Mouse (Mus musculus): ENCODE data around the gene Prr19.
"Not testable (repeated sequence)": the region's sequence is repeated elsewhere in the genome, so short reads cannot be mapped to it uniquely, and the experiment has no call there.

Gene Prr19

GRCm38 (mm10) chr7:25323219-25323618 lies 22.0 kb downstream of the Prr19 start:
- DNase-seq: no peak

GRCm38 (mm10) chr7:25325431-25325830 lies 24.2 kb downstream of the Prr19 start:
- not testable (repeated sequence) for DNase-seq

- DNase-seq: no peak
These were observed 25.0 kb downstream of the Prr19 start for GRCm38 (mm10) chr7:25326233-25326632.

- DNase-seq: peak; percentile 82
These were observed 32.5 kb downstream of the Prr19 start for GRCm38 (mm10) chr7:25333596-25334307.

- no peak for DNase-seq
These were observed 33.3 kb downstream of the Prr19 start for GRCm38 (mm10) chr7:25334472-25334871.

GRCm38 (mm10) chr7:25339329-25339728 lies 38.1 kb downstream of the Prr19 start:
- no peak for DNase-seq

GRCm38 (mm10) chr7:25341000-25341784 lies 40.0 kb downstream of the Prr19 start:
- DNase-seq: no peak

GRCm38 (mm10) chr7:25348861-25349260 lies 47.6 kb downstream of the Prr19 start:
- DNase-seq: peak; percentile 42
